Mouse (Mus musculus) G1E (cell line): Measurements from ENCODE around the gene Camta1. TPM values are rescaled to one million over a fixed set of nuclear protein-coding genes. Genes with fewer than 3 reads are reported as not detected.

Source experiments
- ATAC-seq: 2 replicates; pipeline ENCODE4 v1.8.0; 2016; ENCODE audit warnings: mild to moderate bottlenecking; ENCODE audit not compliant: insufficient number of reproducible peaks, poor library complexity, low FRiP score, severe bottlenecking; ENCODE audit errors: extremely low read depth
- DNase-seq: peaks from one replicate; pipeline ENCODE4 v3.0.0; 2012; ENCODE audit warnings: low spot score
- H3K27me3 ChIP-seq: 2 replicates; pipeline ENCODE4 v1.6.1; 2012; ENCODE audit warnings: mild to moderate bottlenecking, low read length, inconsistent platforms; ENCODE audit not compliant: insufficient read depth
- H3K36me3 ChIP-seq: replicated peaks from 2 replicates; pipeline ENCODE3; 2012; ENCODE audit warnings: mild to moderate bottlenecking, inconsistent platforms
- H3K4me1 ChIP-seq: 2 replicates; pipeline ENCODE4 v1.6.1; 2012; ENCODE audit warnings: low read depth, low read length, inconsistent platforms, mixed read lengths; ENCODE audit not compliant: insufficient read depth
- H3K4me3 ChIP-seq: 2 replicates; pipeline ENCODE4 v1.5.1; 2012; ENCODE audit warnings: low read depth, mild to moderate bottlenecking, inconsistent platforms, low read length, moderate library complexity, mixed read lengths
- H3K9me3 ChIP-seq: replicated peaks from 2 replicates; pipeline ENCODE4 v1.6.1; 2012; ENCODE audit warnings: inconsistent platforms
- CTCF ChIP-seq: IDR thresholded peaks from 2 replicates; pipeline ENCODE4 v1.5.1; 2012; ENCODE audit warnings: low read depth, low read length, inconsistent platforms, mixed read lengths
- GATA1 ChIP-seq: IDR thresholded peaks from 2 replicates; pipeline ENCODE4 v1.6.1; 2012; ENCODE audit warnings: borderline replicate concordance, low read length, inconsistent platforms, mixed read lengths
- GATA2 ChIP-seq: IDR thresholded peaks from 2 replicates; pipeline ENCODE4 v1.6.1; 2012; ENCODE audit warnings: low read depth, low read length, inconsistent platforms, borderline replicate concordance
- POLR2AphosphoS5 ChIP-seq: IDR thresholded peaks from 2 replicates; pipeline ENCODE4 v1.6.1; 2012; ENCODE audit warnings: low read depth, low read length, inconsistent platforms; ENCODE audit not compliant: insufficient replicate concordance
- TAL1 ChIP-seq: conservative IDR thresholded peaks from 2 replicates; pipeline ENCODE4 v1.6.1; 2012; ENCODE audit warnings: low read depth, low read length, inconsistent platforms, mixed read lengths
- polyA plus RNA-seq: library from polyadenylated mRNA; stranded (reverse); fragments of >175 nt; gene quantifications from 2 replicates; pipeline ENCODE4 v1.2.3, GENCODE M21; 2012
- total RNA-seq, 2 experiments: library from RNA; stranded (forward) in 1 of 2; stranded (reverse) in 1 of 2; fragments of 200-1000 nt in 1 of 2; fragments of >200 nt in 1 of 2; fragmentation: Nextera tagmentation in 1 of 2; gene quantifications; 2 replicates each; pipeline ENCODE4 v1.2.3; 2014 to 2017

Camta1 gene
- total and polyA plus RNA-seq, 3 experiments, result 10.8 to 113 (median 25.7) TPM

DNA sequence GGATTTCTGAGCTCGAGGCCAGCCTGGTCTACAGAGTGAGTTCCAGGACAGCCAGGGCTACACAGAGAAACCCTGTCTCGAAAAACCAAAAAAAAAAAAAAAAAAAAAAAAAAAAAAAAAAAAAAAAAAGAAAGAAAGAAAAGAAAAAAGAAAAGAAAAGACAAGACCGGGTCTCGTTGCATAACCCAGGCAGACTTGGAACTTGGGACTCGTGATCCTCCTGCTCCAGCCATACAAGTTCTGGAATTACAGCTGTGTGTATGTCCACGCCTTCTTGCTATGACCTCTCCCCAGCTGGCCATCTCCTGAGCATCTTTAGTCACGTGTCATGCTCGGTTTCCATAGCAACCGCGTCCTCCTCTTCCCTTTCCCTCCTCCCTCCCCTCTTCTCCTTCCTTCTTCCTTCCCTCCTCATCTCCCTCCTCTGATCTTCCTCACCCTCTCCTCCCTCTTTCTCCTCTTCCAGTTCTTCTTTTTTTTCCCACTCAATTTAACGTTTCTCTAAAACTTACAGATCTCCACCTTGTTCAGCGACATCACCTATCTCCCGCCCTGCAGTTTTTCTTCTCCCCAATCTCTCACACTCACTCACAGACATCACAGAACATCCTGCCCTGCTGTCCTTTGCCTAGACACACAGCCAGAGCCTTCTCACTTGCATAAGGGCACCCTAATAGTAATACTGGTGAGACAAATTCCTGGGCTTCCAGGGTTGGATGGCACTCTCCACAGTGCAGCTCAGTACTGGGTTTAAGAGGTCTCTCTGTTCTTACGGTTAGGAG lies 934.6 kb downstream of the Camta1 start:
- Histone ChIP-seq H3K4me1 (peaks cover 38% of the 10 kb centered on the region), H3K36me3 (no peaks in the 10 kb centered on the region), H3K9me3 (no peaks in the 10 kb centered on the region), H3K27me3 (peaks cover 17% of the 10 kb centered on the region), H3K4me3 (no peak overlapping the region)
- ATAC-seq (no peak), DNase-seq (no peak)
- TF ChIP-seq CTCF, result no peak
- TF ChIP-seq GATA2, result no peak
- no peak for TF ChIP-seq TAL1
- TF ChIP-seq POLR2AphosphoS5, result no peak
- TF ChIP-seq GATA1, result no peak

DNA sequence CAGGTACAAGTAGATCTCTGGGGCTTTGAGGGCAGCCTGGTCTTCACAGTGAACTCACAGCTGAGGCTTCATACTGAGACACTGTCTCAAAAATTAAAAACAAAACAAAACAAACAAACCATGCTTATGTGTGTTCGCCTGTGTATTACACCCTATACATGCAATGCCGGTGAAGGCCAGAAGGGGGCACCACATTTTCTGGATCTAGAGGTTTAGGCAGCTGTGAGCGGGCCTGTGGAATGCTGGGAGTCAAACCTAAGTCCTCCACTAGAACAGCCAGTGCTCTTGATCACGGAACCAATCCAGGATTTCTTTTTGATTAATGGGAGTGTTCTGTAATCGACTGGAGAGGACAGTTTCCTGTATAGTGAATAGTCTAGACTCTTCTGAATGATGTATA lies 935.8 kb downstream of the Camta1 start:
- Histone ChIP-seq H3K36me3 (no peaks in the 10 kb centered on the region), H3K4me1 (peaks cover 47% of the 10 kb centered on the region), H3K4me3 (no peak overlapping the region), H3K9me3 (no peaks in the 10 kb centered on the region), H3K27me3 (peaks cover 17% of the 10 kb centered on the region)
- no peak for ATAC-seq
- TF ChIP-seq CTCF (0 out of 2 replicates have a peak, but pooled peaks have one; percentile 19), POLR2AphosphoS5 (no peak), TAL1 (no peak)
- DNase-seq, result no peak

DNA sequence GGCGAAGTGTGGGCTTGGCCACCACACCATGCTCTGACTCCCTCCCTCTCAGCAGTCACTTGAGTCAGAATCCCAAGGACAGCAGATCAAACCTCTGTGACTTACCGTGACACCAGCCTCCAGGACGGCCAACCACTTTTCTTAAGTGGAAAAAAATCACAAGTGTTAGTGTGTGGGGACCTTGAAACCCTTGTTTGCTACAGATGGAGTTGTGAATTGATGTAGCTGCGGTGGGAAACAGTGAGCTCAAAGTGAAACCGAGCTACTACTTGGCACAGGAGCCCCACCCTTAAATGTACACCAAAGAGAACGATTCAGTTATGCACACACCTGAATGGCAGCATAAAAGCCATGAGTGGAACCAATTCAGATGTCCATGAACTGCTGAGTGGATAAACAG lies 936.7 kb downstream of the Camta1 start:
- peaks cover 50% of the 10 kb centered on the region for H3K4me1 ChIP-seq
- no peak overlapping the region; the same call in 1 of the 2 replicates for H3K4me3 ChIP-seq
- H3K9me3 ChIP-seq, result no peaks in the 10 kb centered on the region
- DNase-seq (no peak), ATAC-seq (no peak)
- no peaks in the 10 kb centered on the region for H3K36me3 ChIP-seq
- TF ChIP-seq CTCF (no peak), TAL1 (no peak), POLR2AphosphoS5 (no peak), GATA1 (no peak), GATA2 (no peak)
- H3K27me3 ChIP-seq, result peaks cover 14% of the 10 kb centered on the region

DNA sequence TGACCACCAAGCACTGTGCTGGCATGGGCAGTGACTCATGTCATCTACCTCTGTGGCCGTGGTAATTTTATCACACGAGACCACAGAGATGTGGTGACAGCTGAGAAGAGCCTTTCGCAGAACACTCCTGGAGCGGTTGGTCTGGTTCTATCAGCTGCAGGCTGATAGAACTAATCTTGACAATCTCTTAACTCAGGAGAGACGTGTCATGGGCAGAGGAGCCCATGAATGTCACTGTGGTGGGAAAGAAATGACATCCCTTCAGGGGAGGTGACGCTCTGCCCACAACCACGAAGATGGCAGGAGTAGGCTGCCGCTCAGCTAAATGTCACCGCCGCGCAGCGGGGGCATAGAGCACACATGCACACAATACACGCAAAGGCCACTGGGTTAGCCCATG lies 937.4 kb downstream of the Camta1 start:
- Histone ChIP-seq H3K4me1 (peaks cover 46% of the 10 kb centered on the region), H3K9me3 (no peaks in the 10 kb centered on the region), H3K4me3 (peak overlapping the region; percentile 54; the same call in 1 of the 2 replicates), H3K27me3 (peaks cover 8% of the 10 kb centered on the region), H3K36me3 (no peaks in the 10 kb centered on the region)
- no peak for TF ChIP-seq GATA2
- ATAC-seq, result peak; percentile 65
- peak; percentile 28 for DNase-seq

DNA sequence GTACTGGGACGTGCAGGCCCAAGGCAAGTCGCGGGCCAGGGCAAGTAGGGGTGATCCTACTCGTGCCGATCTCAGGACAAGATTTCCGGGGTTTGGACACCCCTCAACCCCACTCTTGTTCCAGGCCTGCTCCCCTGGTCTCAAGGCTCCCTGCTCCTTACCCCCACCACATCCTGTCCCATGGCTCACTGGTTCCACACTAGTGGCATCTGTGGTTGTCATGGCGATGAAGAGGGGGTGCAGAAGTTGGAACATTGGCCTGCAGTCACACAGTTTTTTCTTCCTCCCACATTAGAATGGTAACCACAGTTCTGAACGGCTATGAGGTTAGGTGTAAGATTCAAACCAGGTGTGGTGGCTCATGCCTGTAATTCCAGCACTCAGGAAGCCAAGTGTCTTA lies 940.5 kb downstream of the Camta1 start:
- DNase-seq (no peak), ATAC-seq (no peak)
- no peaks in the 10 kb centered on the region for H3K9me3 ChIP-seq
- peaks cover 52% of the 10 kb centered on the region for H3K4me1 ChIP-seq
- H3K4me3 ChIP-seq, result no peak overlapping the region
- no peaks in the 10 kb centered on the region; the same call in 1 of the 2 replicates for H3K27me3 ChIP-seq
- no peaks in the 10 kb centered on the region for H3K36me3 ChIP-seq
- TF ChIP-seq GATA2 (no peak), TAL1 (no peak), POLR2AphosphoS5 (no peak), GATA1 (no peak), CTCF (no peak)

DNA sequence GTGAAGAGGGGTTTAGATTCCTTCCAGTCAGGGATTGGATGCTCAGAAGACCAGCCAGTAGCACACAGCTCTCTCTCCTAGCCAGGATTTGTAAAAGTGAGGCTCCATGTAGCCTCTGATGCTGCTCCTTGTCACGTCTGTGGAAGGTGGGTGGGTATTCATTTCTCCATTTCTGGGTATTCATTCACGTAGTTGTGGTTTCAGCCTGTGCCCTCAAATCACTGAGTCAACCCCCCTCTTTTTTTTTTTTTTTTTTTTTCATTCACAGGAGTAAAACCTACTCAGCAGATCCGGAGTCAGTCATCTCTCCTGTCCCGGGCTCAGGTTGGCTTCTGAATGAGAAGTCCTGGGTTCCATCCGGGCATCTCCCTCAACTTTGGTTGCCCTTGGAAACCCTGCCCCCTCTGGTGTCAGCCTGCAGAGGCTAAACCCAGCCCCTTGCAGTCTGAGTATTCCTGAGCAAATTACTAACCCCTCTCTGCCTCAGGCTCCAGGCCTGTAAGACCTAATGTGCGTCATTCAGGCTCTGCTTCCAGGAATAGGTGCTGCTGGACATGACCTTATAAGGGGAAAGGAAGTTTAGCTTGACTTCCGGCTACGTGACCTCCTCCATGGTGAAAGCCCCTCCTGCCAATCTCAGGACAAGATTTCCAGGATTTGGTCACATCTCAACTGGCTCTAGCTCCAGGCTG lies 944.2 kb downstream of the Camta1 start:
- no peak for ATAC-seq

More for the DNA sequence above, 944.2 kb downstream of the Camta1 start:
- H3K27me3 ChIP-seq, result no peaks in the 10 kb centered on the region; the same call in 1 of the 2 replicates
- no peak for TF ChIP-seq GATA2
- TF ChIP-seq GATA1, result no peak
- TF ChIP-seq POLR2AphosphoS5, result no peak
- TF ChIP-seq CTCF, result no peak
- no peak for TF ChIP-seq TAL1
- peaks cover 9% of the 10 kb centered on the region for H3K36me3 ChIP-seq
- H3K4me3 ChIP-seq, result no peak overlapping the region
- DNase-seq, result no peak
- H3K4me1 ChIP-seq, result peaks cover 57% of the 10 kb centered on the region
- no peaks in the 10 kb centered on the region for H3K9me3 ChIP-seq
